Mouse (Mus musculus): Measurements from ENCODE around the gene Idh3a.
"Not testable (repeated sequence)": the region's sequence is repeated elsewhere in the genome, so short reads cannot be mapped to it uniquely, and the experiment has no call there.

The Idh3a gene

GRCm38 (mm10) chr9:54587863-54588262 is 1.7 kb downstream of the Idh3a start:
- in situ Hi-C loops (cut with MboI): no loop called here

GRCm38 (mm10) chr9:54593652-54594051 is 7.5 kb downstream of the Idh3a start:
- in situ Hi-C loops (cut with MboI): not testable (repeated sequence)

DNA sequence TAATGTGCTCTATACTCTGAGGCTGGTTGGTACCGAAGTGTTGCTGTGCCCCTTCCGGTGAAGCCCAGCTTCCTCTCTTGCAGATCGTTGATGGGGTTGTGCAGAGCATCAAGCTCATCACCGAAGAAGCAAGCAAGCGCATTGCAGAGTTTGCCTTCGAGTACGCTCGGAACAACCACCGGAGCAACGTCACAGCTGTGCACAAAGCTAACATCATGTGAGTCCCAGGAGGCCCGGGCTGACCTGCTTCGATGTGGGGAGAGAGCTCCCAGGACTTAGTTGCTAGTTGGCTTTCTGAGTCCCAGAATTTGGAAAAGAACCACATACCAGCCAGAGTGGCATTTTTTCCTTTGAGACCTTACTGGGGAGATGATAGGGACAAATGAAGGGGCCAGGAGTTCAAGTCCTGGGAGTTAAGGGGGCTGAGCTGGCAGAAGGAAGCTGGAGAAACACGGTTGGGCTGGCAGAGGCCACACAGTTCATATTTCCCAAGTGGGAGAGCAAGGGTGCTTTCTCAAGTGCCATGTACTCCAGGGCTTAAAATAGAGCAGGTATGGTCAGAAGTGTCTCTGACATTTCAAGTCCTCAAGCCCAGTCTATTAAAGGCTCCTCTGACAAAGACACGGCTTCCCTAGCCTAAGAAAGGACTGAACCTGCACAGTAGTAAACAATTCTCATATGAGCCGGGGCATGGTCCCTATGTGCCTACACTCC is 10.8 kb downstream of the Idh3a start:
- in situ Hi-C loops (cut with MboI): no loop called here

DNA sequence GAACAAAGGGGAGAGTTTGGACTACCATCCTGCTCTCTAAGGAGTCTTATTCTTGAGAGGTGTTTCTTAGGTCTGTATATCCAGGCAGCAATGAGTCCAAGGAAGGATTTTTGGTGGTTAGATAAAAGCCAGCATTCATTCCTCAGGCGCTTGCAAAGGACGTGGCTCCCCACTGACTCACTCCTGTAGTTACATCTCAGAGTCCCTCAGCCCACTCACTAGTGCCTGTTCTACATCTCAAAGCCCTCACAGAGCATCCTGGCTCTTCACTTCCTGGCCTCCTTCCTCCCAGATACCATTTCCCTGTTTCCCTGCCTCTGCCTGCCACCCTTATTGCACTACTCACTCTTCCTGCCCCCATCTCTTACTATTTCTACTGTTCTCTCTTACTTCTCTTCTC is 16.3 kb downstream of the Idh3a start:
- in situ Hi-C loops (cut with MboI): no loop called here

DNA sequence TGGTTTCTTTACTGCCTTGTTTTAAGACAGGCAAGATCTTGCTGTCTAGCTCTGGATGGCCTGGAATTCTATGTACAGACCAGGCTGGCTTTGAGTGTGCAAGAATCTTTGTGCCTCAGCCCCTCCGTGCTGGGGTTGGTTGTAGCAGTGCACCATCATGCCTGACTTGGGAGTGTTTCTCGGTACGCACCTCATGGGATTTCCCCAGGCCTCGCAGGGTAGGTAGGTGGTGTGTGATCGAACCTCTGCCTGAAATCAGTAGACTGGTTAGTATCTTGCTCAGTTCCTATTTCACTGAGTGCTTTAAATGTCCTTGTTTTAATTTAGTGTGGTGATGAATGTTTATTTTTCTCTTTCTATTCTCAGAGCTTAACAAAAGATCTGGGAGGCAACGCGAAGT is 16.8 kb downstream of the Idh3a start:
- in situ Hi-C loops (cut with MboI): no loop called here

DNA sequence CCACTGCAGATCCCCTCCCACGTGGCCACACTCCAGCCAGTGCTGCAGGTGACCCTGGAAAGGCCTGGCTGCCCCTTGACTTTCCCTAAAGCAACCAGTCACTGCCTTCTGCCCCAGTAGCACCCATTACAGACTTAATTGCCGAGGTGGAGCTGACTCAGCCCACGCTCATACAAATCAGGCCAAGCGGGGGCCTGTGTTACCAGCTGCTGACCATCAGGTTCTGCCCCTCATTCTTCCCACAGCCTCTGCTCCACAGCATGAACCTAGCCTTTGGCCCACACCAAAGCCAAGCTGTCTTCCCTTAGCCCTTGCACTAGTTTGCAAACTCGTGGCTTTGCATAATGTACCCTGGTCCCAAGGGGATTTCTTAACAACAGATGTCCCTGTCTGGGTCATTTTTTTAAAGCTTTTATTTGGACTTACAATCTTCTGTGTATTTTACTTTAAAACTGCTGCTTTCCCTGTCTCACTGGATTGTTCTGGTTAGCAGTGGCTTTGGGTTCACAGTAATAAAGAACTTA is 18.1 kb downstream of the Idh3a start:
- in situ Hi-C loops (cut with MboI): no loop called here

- in situ Hi-C loops (cut with MboI): no loop called here
Observed at GRCm38 (mm10) chr9:54604886-54605285, 18.8 kb downstream of the Idh3a start.

DNA sequence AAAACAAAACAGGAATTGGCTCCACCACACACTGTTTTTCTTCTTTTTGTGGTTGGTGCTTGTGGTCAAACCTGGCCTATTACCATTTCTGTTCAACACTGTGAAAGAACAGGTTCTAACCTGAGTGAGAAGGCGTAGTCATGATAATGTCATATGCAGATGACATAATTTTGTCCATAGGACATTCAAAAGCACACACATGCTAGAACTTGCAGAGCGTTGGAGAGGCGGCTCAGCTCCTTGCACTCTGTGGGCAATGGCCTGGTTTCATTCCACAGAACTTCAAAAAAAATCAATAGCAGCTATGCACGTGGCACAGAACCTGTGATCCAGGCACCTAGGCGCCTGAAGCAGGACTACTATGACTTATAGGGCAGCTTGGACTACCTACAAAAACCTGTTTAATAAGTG is 26.7 kb downstream of the Idh3a start:
- in situ Hi-C loops (cut with MboI): no loop called here

DNA sequence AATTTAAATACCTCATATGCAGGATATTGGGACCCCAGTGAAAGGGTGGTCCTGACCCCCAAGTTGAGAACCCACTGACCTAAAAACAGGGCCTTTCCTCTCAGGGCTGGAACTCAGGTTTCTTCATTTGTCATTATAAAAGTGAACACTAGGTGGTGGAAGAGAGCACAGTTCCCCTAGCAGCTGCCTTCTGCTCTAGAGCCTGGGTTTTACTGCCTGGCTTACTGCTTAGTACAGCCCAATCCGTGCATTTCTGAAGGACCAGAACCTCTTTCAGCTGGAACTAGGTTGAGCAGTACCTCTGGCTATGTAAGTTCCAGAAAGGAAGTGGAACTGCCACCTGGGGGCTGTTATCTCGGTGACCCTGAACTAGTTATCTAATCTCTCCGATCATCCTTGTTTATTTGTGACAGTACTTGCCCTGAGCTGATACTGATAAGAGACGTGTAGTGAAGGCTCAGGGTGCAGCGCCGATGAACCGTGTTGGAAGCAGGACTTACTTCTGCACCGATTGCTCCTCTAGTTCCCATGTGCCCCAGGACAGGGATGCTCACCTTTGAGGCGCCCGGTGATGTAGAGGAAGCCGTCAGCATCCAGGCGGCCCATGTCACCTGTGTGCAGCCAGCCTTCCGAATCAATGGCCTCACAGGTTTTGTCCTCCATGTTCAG is 28.2 kb downstream of the Idh3a start:
- in situ Hi-C loops (cut with MboI): no loop called here

DNA sequence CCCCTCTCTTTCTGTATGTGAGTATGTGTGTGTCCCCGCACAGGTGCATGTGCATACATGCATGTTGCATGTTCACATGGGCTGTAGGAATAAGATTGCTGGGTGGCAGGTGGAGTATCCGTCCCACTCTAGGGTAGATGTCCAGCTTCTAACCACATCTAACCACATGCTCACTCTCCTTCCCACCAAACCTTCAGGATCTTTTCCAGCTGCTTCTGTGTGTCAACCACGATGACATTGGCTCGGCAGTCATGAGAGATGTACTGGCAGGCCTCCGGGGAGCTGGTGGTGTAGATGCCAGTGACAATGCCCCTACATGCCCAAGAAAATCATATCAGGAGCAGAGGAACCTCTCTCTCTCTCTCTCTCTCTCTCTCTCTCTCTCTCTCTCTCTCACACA is 41.1 kb downstream of the Idh3a start:
- in situ Hi-C loops (cut with MboI): no loop called here

DNA sequence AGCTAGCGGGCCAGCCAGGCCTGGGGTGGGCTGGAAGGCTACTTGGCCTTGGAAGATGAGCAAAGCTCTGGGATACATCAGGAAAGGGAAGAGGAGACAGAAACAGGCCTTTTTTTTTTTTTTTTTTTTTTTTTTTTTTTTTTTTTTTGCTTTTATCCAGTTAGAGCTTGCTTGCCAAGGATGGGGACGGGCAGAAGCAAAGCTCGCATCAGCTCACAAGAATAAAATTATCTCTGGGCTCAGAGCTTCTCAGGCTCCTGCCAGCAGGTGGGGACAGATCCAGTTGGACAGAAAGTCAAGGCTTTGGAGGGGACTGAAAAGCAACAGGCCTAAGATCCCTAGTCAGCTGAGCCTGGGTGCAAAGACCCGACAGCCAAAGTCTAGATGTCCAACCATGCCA is 42.6 kb downstream of the Idh3a start:
- in situ Hi-C loops (cut with MboI): no loop called here

DNA sequence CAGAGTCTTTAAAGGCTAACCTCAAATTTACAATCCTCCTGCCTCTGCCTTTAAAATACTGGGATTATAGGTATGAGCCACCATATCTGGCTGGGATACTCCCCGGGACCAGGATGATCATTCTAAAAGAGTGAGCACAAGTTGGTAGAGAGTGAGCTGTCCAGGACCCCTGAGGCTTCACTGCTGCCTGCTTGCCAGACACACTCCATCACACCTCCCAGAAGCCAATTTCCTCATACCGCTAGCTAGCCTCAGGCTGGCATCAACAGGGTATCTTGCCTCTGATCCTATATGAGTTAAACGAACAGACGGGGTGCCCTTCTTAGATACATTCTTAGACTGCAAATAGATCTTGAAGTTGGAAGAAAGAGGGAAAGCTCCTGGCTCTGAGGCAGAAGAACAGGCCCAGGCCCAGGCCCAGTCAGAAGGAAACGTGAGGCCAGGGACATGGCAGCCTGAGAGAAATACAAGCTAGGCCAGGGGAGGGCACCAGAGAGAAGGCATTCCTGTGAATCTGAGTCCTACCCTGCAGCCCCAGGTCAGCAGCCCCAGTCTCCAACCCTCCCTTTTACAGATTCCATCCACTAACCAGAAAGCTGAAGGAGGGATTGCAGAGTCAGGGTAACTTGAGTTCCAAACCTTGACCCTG is 43.6 kb downstream of the Idh3a start:
- in situ Hi-C loops (cut with MboI): no loop called here

DNA sequence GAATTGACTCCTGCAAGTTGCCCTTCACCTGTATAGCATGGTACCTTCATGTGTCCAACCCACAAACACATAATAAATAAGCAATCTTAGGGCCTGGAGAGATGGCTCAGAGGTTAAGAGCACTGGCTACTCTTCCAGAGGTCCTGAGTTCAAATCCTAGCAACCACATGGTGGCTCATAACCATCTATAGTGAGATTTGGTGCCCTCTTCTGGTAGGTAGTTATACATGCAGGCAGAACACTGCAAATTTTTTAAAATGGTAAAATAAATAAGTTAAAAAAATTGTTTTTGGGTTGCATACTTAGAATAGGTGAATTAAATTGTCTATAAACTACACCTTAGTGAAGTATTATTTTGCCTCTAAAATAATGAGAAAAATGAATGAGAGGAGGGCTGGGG is 44.8 kb downstream of the Idh3a start:
- in situ Hi-C loops (cut with MboI): no loop called here

- in situ Hi-C loops (cut with MboI): no loop called here
Observed at GRCm38 (mm10) chr9:54633401-54633800, 47.3 kb downstream of the Idh3a start.

GRCm38 (mm10) chr9:54637510-54638314 is 51.6 kb downstream of the Idh3a start:
- in situ Hi-C loops (cut with MboI): no loop called here

- in situ Hi-C loops (cut with MboI): no loop called here
Observed at GRCm38 (mm10) chr9:54639192-54639591, 53.1 kb downstream of the Idh3a start.

GRCm38 (mm10) chr9:54641548-54641947 is 55.4 kb downstream of the Idh3a start:
- in situ Hi-C loops (cut with MboI): no loop called here

- in situ Hi-C loops (cut with MboI): no loop called here
Observed at GRCm38 (mm10) chr9:54642149-54642548, 56.0 kb downstream of the Idh3a start.

GRCm38 (mm10) chr9:54642556-54642955 is 56.4 kb downstream of the Idh3a start:
- in situ Hi-C loops (cut with MboI): no loop called here

- in situ Hi-C loops (cut with MboI): no loop called here
Observed at GRCm38 (mm10) chr9:54643179-54643578, 57.0 kb downstream of the Idh3a start.

DNA sequence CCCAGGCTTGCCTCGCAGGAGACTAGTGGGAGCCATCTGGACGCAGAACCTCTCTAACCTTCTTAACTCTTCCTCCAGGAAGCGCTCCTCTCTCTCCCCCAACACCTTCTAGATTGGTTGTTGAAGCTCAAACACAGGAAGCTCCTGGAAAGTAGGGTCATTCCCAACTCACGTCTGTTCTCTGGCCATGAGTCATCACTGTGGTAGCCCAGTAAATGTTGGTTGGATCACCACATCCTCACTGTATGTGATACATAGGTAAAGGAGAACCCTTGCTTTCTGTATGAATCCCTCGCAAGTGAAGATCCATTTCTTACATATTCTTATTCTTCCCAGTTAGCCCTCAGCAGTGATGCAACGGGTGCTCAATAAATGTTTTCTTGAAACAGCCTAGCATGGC is 59.4 kb downstream of the Idh3a start:
- in situ Hi-C loops (cut with MboI): no loop called here

DNA sequence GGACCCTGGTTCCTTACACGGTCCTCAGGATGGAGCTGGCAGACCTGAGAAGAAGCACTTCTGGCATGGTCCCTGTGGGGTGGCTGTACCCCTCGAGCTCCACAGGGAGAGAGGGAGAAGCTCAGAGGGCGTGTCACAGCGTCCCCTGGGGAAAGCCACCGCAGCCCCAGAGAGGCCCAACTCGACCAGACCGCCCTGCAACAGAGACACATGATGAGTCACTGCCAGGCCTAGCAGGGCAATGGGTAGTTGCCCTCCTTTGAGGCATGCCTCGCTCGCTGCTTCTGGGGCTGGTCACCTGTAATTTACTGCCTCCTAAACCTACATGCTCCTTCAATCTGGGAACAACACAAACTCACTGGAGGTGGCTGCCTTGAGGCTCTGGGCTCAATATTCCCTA is 60.1 kb downstream of the Idh3a start:
- in situ Hi-C loops (cut with MboI): no loop called here
